Mouse (Mus musculus) cerebellum, adult 2 months (tissue): ENCODE results near the gene Dnajc10. TPM values are rescaled to one million over a fixed set of nuclear protein-coding genes. Genes with fewer than 3 reads are reported as not detected.

Experiments used
- DNase-seq, 2 experiments: peaks; one replicate each; pipeline ENCODE4 v3.0.0; 2021
- H3K27ac ChIP-seq: fragments of 200-500 bp; 2 replicates; pipeline ENCODE4 v1.5.1; 2012; ENCODE audit warnings: low read length, control low read depth, inconsistent platforms; ENCODE audit not compliant: insufficient read depth
- H3K27me3 ChIP-seq: fragments of 200-500 bp; 2 replicates; pipeline ENCODE4 v1.6.1; 2012; ENCODE audit warnings: inconsistent platforms, mild to moderate bottlenecking, low read length, moderate library complexity; ENCODE audit not compliant: control insufficient read depth, insufficient read depth
- H3K4me1 ChIP-seq: fragments of 200-500 bp; 2 replicates; pipeline ENCODE4 v1.6.1; 2011; ENCODE audit warnings: low read length; ENCODE audit not compliant: control insufficient read depth, insufficient read depth
- H3K4me3 ChIP-seq: fragments of 200-500 bp; replicated peaks from 2 replicates; pipeline ENCODE3; 2011; ENCODE audit warnings: mild to moderate bottlenecking, low read depth, low read length, control low read depth; ENCODE audit not compliant: insufficient read depth
- CTCF ChIP-seq: fragments of 200-500 bp; IDR thresholded peaks from 2 replicates; pipeline ENCODE4 v1.5.1; 2011; ENCODE audit warnings: low read depth, mild to moderate bottlenecking, control low read depth, low read length, moderate library complexity, borderline replicate concordance; ENCODE audit not compliant: insufficient read depth
- POLR2A ChIP-seq: fragments of 200-500 bp; IDR thresholded peaks from 2 replicates; pipeline ENCODE4 v1.6.1; 2011; ENCODE audit warnings: low read length, control low read depth, borderline replicate concordance; ENCODE audit not compliant: insufficient read depth
- WGBS: fragments of 180-500 bp; shearing (Covaris S2); methylation state at CpG from one replicate; pipeline ENCODE4 v1.1.7; 2018; 5-methylcytosine and 5-hydroxymethylcytosine counted together
- polyA plus RNA-seq: library from polyadenylated mRNA; depleted of rRNA; stranded (reverse); fragments of >200 nt; gene quantifications from 2 replicates; pipeline ENCODE4 v1.2.3, GENCODE M21; 2012; rRNA removed

The Dnajc10 gene
- polyA plus RNA-seq = 40.2 and 43.3 TPM in 2 replicates

DNA sequence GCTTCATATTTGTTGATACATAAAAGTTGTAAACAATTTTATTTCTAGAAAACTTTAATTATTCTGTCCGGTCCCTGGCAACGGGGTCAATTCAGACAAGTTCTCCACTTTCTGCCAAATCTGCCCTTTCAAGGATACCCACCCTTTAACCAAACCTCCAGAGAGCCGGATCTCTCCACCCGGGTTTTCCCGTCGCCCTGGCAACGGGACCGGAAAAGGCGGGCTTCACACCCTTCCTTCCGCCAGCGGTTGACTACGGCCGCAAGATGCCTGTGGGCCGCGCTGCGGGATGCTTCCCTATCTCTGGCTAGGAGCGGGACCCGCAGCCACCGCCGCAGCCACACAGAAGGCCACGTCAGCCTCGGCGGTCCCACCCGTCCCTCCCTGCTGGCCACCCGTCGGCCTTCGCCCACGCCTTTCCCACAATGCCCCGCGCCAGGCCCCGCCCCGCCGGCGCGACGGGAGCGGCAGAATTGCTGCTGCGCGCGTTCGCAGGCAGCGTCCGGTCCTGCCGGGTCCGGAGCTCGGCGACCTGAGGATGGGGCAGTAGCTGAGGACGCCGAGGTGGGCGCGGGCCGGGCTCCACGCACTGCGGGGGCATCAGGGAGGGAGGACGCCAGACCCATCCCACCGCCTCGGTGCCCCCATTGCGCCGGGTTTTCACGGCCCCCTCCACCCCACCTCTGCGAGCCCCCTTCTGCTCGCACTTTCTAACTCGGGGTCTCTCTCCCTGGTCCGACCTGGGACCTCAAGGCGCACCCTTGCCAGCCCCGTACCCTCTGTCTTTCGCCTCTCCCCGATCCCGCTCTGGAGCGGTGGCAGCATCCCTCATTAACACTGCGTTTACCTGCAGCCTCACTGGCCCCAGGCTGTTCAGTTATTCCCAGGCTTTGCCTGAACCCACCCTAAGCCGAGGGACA is at the start of gene Dnajc10:
Dnajc10 (plus strand) TSS at position 225 of the 920 bp plus-strand sequence.
- H3K27ac ChIP-seq = peak within 1 kb of the TSS; percentile 49
- H3K4me3 ChIP-seq = peak within 1 kb of the TSS; percentile 60
- DNase-seq = peak; percentile 92 to 95
- TF ChIP-seq POLR2A (peak; percentile 81), CTCF (no peak)
- WGBS = under 1% methylated on average over 72 of the region's 72 CpGs
- H3K27me3 ChIP-seq = no peaks in the 10 kb centered on the region
- H3K4me1 ChIP-seq = no peaks in the 10 kb centered on the region

DNA sequence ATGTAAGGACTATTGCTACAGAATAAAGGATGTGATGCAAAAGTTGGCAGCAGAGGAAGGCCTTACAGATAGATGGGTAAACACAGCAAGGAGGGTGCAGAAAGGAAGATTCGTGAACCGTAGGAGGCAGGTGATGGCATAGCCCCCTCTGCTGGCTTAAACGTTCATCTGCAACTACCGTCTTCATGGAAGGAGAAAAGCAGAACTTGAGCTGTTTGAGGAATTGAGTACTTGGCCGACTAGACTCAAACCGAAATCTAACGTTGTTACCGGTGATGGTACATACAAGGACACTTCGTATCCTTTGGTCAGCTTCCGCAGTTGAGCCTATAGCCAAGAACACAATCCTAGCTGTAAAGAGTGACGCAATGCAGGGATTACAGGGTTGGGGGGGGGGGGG is 48.4 kb upstream of the Dnajc10 start:
- 18% methylated on average over 11 of the region's 11 CpGs for WGBS
- H3K27me3 ChIP-seq = no peaks in the 10 kb centered on the region
- H3K4me1 ChIP-seq = no peaks in the 10 kb centered on the region
- H3K27ac ChIP-seq = no peak overlapping the region
- H3K4me3 ChIP-seq = no peak overlapping the region
- peak; percentile 30 to 33 for DNase-seq
- TF ChIP-seq CTCF (peak; percentile 69), POLR2A (no peak)

DNA sequence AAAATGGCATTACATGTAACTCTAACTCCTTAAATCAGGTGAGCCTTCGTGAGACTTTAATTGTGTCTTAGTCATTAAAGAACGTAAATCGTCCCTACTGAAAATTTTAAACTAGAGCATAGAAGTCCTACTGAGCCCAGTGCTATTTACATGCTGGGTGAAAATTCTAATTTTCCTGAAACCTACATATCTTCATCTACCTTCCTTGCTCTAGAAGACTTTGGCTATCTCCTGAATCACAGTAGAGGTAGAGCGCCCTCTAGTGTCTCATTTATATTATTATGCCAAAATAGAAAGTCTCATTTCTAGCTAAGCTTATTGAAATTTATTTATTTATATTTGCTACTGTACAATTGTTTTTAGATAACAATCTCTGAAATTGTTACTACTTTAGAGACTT is 47.2 kb upstream of the Dnajc10 start:
- H3K4me1 ChIP-seq = no peaks in the 10 kb centered on the region
- peak in 1 of 2 experiments; percentile 3 for DNase-seq
- TF ChIP-seq CTCF (peak; percentile 31; the same call in 1 of the 2 replicates), POLR2A (no peak)

DNA sequence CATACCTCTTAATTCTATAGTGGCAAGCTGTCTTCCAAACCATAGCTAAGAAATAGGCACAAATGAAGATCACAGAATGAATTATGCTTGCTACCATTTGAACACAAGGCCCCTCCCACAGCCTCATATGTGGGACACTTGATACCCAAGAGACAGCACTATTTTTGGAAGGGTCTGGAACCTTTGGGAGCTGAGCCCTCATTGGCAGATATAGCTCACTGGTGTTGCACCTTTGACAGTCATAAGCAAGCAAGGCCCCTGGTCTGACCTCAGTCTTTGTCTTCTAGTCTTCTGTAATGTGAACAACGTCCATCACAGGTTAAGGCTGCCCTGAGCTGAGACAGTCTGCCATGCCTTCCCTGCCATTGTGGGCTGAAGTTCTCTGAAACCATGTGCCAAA is 43.8 kb upstream of the Dnajc10 start:
- 74% methylated on average over 1 of the region's 1 CpGs for WGBS
- TF ChIP-seq CTCF = no peak
- no peak for TF ChIP-seq POLR2A
- no peaks in the 10 kb centered on the region for H3K4me1 ChIP-seq
- H3K4me3 ChIP-seq = no peak overlapping the region
- no peak for DNase-seq
- no peaks in the 10 kb centered on the region for H3K27me3 ChIP-seq
- no peak overlapping the region for H3K27ac ChIP-seq

More for the DNA sequence above, 47.2 kb upstream of the Dnajc10 start:
- WGBS = 57% methylated on average over 4 of the region's 4 CpGs
- Histone ChIP-seq H3K27ac (no peak overlapping the region), H3K4me3 (no peak overlapping the region), H3K27me3 (no peaks in the 10 kb centered on the region)

DNA sequence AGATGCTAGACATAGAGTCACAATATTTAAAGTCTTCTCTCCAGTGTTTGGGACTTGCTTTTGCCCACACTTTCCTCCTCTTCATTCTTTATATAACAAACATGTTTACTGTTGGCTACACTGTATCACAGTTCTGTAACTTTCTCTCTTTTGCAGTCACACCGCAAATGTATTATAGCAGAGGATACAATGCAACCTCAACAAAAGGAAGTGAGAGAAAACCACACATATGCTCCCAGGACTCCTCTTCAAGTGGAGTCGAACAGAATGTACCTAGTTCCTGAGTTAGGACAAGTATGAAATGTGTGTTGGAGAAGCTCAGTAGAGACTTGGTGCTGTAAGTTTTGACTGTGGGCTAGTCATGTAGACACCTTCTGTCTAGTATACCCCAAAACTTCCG is 42.2 kb upstream of the Dnajc10 start:
- Histone ChIP-seq H3K4me3 (no peak overlapping the region), H3K27ac (no peak overlapping the region), H3K4me1 (no peaks in the 10 kb centered on the region), H3K27me3 (no peaks in the 10 kb centered on the region)
- TF ChIP-seq POLR2A (no peak), CTCF (no peak)
- WGBS = 91% methylated on average over 3 of the region's 3 CpGs
- no peak for DNase-seq

DNA sequence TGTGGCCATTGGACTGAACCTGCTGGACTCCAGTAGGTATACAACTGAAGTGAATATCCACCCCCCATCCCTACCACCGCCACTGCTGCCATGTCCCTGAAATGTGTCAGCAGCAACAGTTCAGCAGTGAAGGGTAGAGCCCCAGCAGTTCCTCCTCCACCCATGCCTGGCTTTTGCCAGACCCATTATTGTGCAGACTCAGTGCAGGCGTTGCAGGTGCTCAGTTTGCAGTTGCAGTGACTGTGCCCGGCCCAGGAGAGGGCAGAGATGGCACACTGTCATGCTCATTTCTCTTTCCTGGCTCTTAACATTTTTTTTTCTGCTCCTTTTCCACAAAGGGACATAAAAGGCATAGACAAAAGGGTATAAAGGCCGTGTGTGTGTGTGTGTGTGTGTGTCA is 41.5 kb upstream of the Dnajc10 start:
- H3K4me3 ChIP-seq = no peak overlapping the region
- no peak overlapping the region for H3K27ac ChIP-seq
- WGBS = 74% methylated on average over 4 of the region's 4 CpGs
- no peak for TF ChIP-seq POLR2A
- H3K27me3 ChIP-seq = no peaks in the 10 kb centered on the region
- DNase-seq = no peak
- no peaks in the 10 kb centered on the region for H3K4me1 ChIP-seq

DNA sequence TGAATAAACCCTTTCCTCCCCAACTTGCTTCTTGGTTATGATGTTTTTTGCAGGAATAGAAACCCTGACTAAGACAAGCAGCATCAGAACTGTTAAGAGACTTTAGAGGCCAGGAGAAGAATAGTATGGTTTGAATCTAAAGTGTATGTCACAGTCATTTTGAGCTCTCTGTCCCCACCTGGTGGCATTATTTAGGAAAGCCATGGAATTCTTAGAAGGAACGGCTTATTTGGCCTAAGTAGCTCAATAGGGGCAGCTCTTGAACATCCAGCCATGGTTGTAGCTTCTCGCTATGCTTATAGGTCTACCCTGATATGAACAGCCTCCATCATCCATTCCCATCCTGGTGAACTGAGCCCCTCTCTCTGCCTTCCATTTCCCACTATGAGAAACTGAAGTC is 40.1 kb upstream of the Dnajc10 start:
- WGBS = 46% methylated on average over 2 of the region's 2 CpGs
- H3K27me3 ChIP-seq = no peaks in the 10 kb centered on the region
- TF ChIP-seq CTCF (peak; percentile 31; the same call in 1 of the 2 replicates), POLR2A (no peak)
- H3K4me3 ChIP-seq = no peak overlapping the region
- H3K4me1 ChIP-seq = no peaks in the 10 kb centered on the region
- no peak overlapping the region for H3K27ac ChIP-seq
- DNase-seq = peak in 1 of 2 experiments; percentile 15

DNA sequence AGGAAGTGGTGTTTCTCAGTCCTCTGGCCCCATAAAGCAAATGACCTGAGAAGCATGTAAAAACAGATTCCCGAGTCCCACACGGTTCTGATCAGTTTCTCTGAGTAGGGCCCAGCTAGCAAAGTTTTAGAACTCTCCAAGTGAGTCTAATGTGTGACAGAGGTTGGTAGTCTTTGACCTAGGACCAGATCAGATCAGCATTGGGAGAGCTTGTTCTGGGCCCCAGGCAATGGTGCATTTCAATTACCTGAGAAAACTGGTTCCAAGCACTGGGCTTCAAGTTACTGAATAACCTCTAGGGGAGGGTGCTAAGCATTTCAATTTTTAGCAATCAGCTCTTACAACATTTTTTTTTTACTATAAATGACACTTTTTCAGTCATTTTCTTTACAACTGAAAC is 33.1 kb upstream of the Dnajc10 start:
- no peak overlapping the region for H3K4me3 ChIP-seq
- no peaks in the 10 kb centered on the region for H3K4me1 ChIP-seq
- TF ChIP-seq POLR2A (no peak), CTCF (no peak)
- H3K27me3 ChIP-seq = no peaks in the 10 kb centered on the region
- 91% methylated on average over 2 of the region's 2 CpGs for WGBS
- no peak overlapping the region for H3K27ac ChIP-seq
- DNase-seq = no peak
